Mouse (Mus musculus): ENCODE results near the gene Mpp5.

GRCm38 (mm10) chr12:78890062-78890461 is 141.4 kb downstream of the Mpp5 start:
- TF ChIP-seq GATA1 (IDR thresholded peaks at IDR 0.05; ENCODE audit: borderline replicate concordance, low read length) (no peak), FLI1 (IDR thresholded peaks at IDR 0.05; ENCODE audit: low read length) (no peak)

Data from megakaryocyte, embryonic 14.5 days (primary cell).